Comparison of ENCODE assay signal across 9 mouse cellular contexts in the genomic region with DNA sequence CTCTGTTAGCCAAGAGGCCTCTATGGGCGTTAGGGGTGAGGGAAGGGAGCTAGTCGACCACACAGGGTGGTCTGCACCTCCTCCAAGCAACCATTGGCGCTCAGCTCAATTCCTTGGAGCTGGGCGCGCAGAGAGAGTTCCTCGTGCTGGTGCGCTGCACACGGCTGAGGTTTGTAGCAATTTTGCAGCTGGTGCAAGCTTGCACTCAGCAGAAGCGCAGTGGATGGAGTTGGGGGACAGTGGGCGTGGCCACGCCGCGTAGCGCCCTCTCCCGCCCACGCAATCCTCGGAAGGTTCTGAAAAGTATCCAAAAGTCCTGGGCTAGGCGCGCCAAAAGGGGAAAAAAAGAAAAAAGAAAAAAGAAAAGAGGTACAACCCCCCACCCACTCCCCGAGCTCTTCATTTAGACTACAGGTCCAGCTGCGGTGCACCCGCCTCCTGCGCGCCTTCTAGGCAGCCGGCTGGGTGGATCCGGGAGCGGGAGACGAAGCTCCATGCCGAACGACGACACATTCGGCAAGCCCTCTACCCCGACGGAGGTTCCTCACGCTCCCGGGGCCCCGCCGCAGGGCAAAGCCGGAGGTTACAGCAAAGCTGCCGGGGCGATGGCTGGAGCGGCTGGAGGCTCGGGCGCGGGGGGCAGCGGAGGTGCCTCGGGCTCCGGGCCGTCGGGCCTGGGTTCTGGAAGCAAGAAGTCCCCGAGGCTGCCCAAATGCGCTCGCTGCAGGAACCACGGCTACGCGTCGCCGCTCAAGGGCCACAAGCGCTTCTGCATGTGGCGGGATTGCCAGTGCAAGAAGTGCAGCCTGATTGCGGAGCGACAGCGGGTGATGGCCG. TPM values are rescaled to one million over a fixed set of nuclear protein-coding genes. Genes with fewer than 3 reads are reported as not detected.
DNase-seq lines count a peak whose midpoint lies in the region; ATAC-seq and TF ChIP-seq lines count a peak whose summit lies in the region.
"Had no signal": no experiment of that assay in that cellular context is flagged by ENCODE, and none has a peak within 500 bp of the region (broad histone marks: within the 10 kb centered on the region; RNA-seq: fewer than 3 reads in every experiment).

Gene Dmrt1, plus strand, starts transcription at position 259 of the 837 bp plus-strand sequence.

- WGBS in liver, embryonic 11.5 days = 2% methylated on average over 64 of the region's 64 CpGs
- 1% methylated on average over 64 of the region's 64 CpGs for WGBS in embryonic facial prominence, embryonic 13.5 days
- under 1% methylated on average over 62 of the region's 64 CpGs for WGBS in intestine, embryonic 15.5 days

- H3K9me3 ChIP-seq in liver, embryonic 11.5 days (ENCODE audit: control insufficient read depth, low read length) = no peaks in the 10 kb centered on the region
- H3K9me3 ChIP-seq in embryonic facial prominence, embryonic 13.5 days = peaks cover 4% of the 10 kb centered on the region; the same call in 1 of the 2 replicates
- H3K9me3 ChIP-seq in intestine, embryonic 15.5 days = no peaks in the 10 kb centered on the region

- H3K36me3 ChIP-seq in liver, embryonic 11.5 days (ENCODE audit: control insufficient read depth, insufficient read depth, low read length) = no peaks in the 10 kb centered on the region
- no peaks in the 10 kb centered on the region for H3K36me3 ChIP-seq in embryonic facial prominence, embryonic 13.5 days
- H3K36me3 ChIP-seq in intestine, embryonic 15.5 days = no peaks in the 10 kb centered on the region
- no peaks in the 10 kb centered on the region for H3K36me3 ChIP-seq in myocyte (ENCODE audit: control insufficient read depth, insufficient read depth)

- peaks cover 71% of the 10 kb centered on the region for H3K27me3 ChIP-seq in liver, embryonic 11.5 days (replicated peaks; ENCODE audit: control insufficient read depth, insufficient read depth, low read length)
- H3K27me3 ChIP-seq in embryonic facial prominence, embryonic 13.5 days = peaks cover 86% of the 10 kb centered on the region
- peaks cover 71% of the 10 kb centered on the region for H3K27me3 ChIP-seq in intestine, embryonic 15.5 days (replicated peaks)
- peaks cover 34% of the 10 kb centered on the region for H3K27me3 ChIP-seq in myocyte (ENCODE audit: control insufficient read depth, insufficient read depth, insufficient read length)

- no peaks in the 10 kb centered on the region for H3K79me2 ChIP-seq in myocyte (ENCODE audit: control insufficient read depth, insufficient read depth)

- peak within 1 kb of the TSS; percentile 32 for H3K4me3 ChIP-seq in liver, embryonic 11.5 days (ENCODE audit: low read depth, low read length)
- H3K4me3 ChIP-seq in embryonic facial prominence, embryonic 13.5 days = peak within 1 kb of the TSS; percentile 38
- H3K4me3 ChIP-seq in intestine, embryonic 15.5 days (replicated peaks) = peak within 1 kb of the TSS; percentile 29
- H3K4me3 ChIP-seq in myocyte = no peak within 1 kb of the TSS
- H3K4me3 ChIP-seq: left cerebral cortex, adult 2 months had no signal

- no peak within 1 kb of the TSS for H3K27ac ChIP-seq in liver, embryonic 11.5 days (ENCODE audit: low read depth, low read length)
- no peak within 1 kb of the TSS for H3K27ac ChIP-seq in embryonic facial prominence, embryonic 13.5 days
- no peak within 1 kb of the TSS for H3K27ac ChIP-seq in intestine, embryonic 15.5 days
- H3K27ac ChIP-seq: left cerebral cortex, adult 2 months had no signal

- H3K9ac ChIP-seq in liver, embryonic 11.5 days (ENCODE audit: low read depth, low read length) = no peak within 1 kb of the TSS
- H3K9ac ChIP-seq in embryonic facial prominence, embryonic 13.5 days = no peak within 1 kb of the TSS
- no peak within 1 kb of the TSS for H3K9ac ChIP-seq in intestine, embryonic 15.5 days

- 0 out of 2 replicates have a peak, but pooled peaks cover 4% of the 10 kb centered on the region for H3K4me1 ChIP-seq in liver, embryonic 11.5 days (replicated peaks; ENCODE audit: control insufficient read depth, insufficient read depth, low read length)
- H3K4me1 ChIP-seq in embryonic facial prominence, embryonic 13.5 days = peaks cover 16% of the 10 kb centered on the region
- peaks cover 16% of the 10 kb centered on the region for H3K4me1 ChIP-seq in intestine, embryonic 15.5 days (replicated peaks)

- ATAC-seq in liver, embryonic 11.5 days (replicated peaks; ENCODE audit: low FRiP score) = no peak
- ATAC-seq in embryonic facial prominence, embryonic 13.5 days (ENCODE audit: insufficient number of reproducible peaks, insufficient read depth, low FRiP score, low TSS enrichment, low read depth) = no peak
- ATAC-seq in intestine, embryonic 15.5 days = no peak
- no peak for ATAC-seq in frontal cortex, adult (ENCODE audit: low TSS enrichment)

- no peak within 1 kb of the TSS for H3ac ChIP-seq in myocyte (ENCODE audit: control insufficient read depth, insufficient read length)

- peak within 1 kb of the TSS; percentile 50 for H3K4me2 ChIP-seq in liver, embryonic 11.5 days
- H3K4me2 ChIP-seq in embryonic facial prominence, embryonic 13.5 days = peak within 1 kb of the TSS; percentile 61
- H3K4me2 ChIP-seq in intestine, embryonic 15.5 days (replicated peaks) = peak within 1 kb of the TSS; percentile 60
- peak within 1 kb of the TSS; percentile 34 for H3K4me2 ChIP-seq in myocyte (ENCODE audit: low read depth)

- peak; percentile 46 for DNase-seq in liver, embryonic 11.5 days (ENCODE audit: low spot score)
- DNase-seq in liver = no peak
- no peak for DNase-seq in cerebellum, postnatal 4 days (ENCODE audit: low spot score in 2 of 2)
- no peak for DNase-seq in right cerebral cortex, postnatal 25 days

- TF ChIP-seq POLR2A in myocyte (IDR thresholded peaks at IDR 0.05; ENCODE audit: insufficient read length, low read depth) = no peak

TF ChIP-seq in myocyte, 11 proteins besides CTCF, POLR2A, EP300 and RAD21:
- no peak for TF ChIP-seq E2F4 (IDR thresholded peaks at IDR 0.05; ENCODE audit: insufficient read depth)
- no peak for TF ChIP-seq SRF (IDR thresholded peaks at IDR 0.05; ENCODE audit: control insufficient read depth, insufficient read length, low read depth)
- no peak for TF ChIP-seq TCF3 (IDR thresholded peaks at IDR 0.05; ENCODE audit: insufficient read length, low read depth)
- no peak for TF ChIP-seq CEBPB (IDR thresholded peaks at IDR 0.05; ENCODE audit: insufficient read depth, poor library complexity, severe bottlenecking)
- no peak for TF ChIP-seq MAX (IDR thresholded peaks at IDR 0.05; ENCODE audit: low read depth)
- TF ChIP-seq USF1 (IDR thresholded peaks at IDR 0.05; ENCODE audit: low read depth) = no peak
- TF ChIP-seq REST (IDR thresholded peaks at IDR 0.05; ENCODE audit: insufficient read depth, insufficient read length) = no peak

RNA-seq across cellular contexts. Expression of gene Dmrt1, which starts in this region (rescaled TPM):
- 0.19 TPM in 1 of 2 replicates, not detected in the other for polyA plus RNA-seq in liver, embryonic 11.5 days (2014; fragmentation: Nextera tagmentation; extraction: Ambion mirVana)
- 0.20 and 0.36 TPM in 2 replicates for polyA plus RNA-seq in embryonic facial prominence, embryonic 13.5 days (2015; fragmentation: Nextera tagmentation; extraction: Ambion mirVana)
- polyA plus RNA-seq in intestine, embryonic 15.5 days (2015; fragmentation: Nextera tagmentation; extraction: Ambion mirVana) = not detected in 2 replicates
- polyA plus RNA-seq in myocyte (2012; fragmentation: generic; extraction: Trizol) = 0.13 TPM

Comparison
In these comparisons a context has a peak if more than half of its experiments do, and no peak if none do; other contexts are left out.
1. Peak in DNase-seq, H3K4me3 ChIP-seq and H3K4me2 ChIP-seq in liver, embryonic 11.5 days; RNA of the gene not detected or under 1 TPM.